Mouse (Mus musculus) kidney, postnatal 0 days (tissue): Measurements from ENCODE around the gene Cenpo. TPM values are rescaled to one million over a fixed set of nuclear protein-coding genes. Genes with fewer than 3 reads are reported as not detected.

Experiments used
- ATAC-seq: fragments of 200-750 bp; cut with Nextera tagmentation; replicated peaks from 2 replicates; pipeline ENCODE4 v1.8.0; 2017; ENCODE audit warnings: low read depth, moderate number of reproducible peaks, moderate TSS enrichment, moderate library complexity; ENCODE audit not compliant: low FRiP score
- DNase-seq: peaks from one replicate; pipeline ENCODE4 v3.0.0-alpha.2; 2016; ENCODE audit warnings: low spot score
- H3K27ac ChIP-seq: fragments of 300-500 bp; sonication (generic); 2 replicates; pipeline ENCODE4 v1.5.1; 2014; ENCODE audit warnings: mild to moderate bottlenecking
- H3K27me3 ChIP-seq: fragments of 300-500 bp; sonication (generic); 2 replicates; pipeline ENCODE4 v1.6.1; 2014; ENCODE audit warnings: low read length, mixed read lengths; ENCODE audit not compliant: insufficient read depth
- H3K36me3 ChIP-seq: fragments of 300-500 bp; sonication (generic); 2 replicates; pipeline ENCODE4 v1.6.1; 2014; ENCODE audit warnings: low read length, mixed read lengths; ENCODE audit not compliant: insufficient read depth
- H3K4me1 ChIP-seq: fragments of 300-500 bp; sonication (generic); replicated peaks from 2 replicates; pipeline ENCODE4 v1.6.1; 2014; ENCODE audit warnings: antibody characterized with exemption, low read length, mixed read lengths; ENCODE audit not compliant: insufficient read depth
- H3K4me2 ChIP-seq: fragments of 300-500 bp; sonication (generic); 2 replicates; pipeline ENCODE4 v1.6.1; 2014; ENCODE audit warnings: mild to moderate bottlenecking, low read length, moderate library complexity, mixed read lengths
- H3K4me3 ChIP-seq: fragments of 300-500 bp; sonication (generic); replicated peaks from 2 replicates; pipeline ENCODE4 v1.5.1; 2014; ENCODE audit warnings: low read depth, low read length
- H3K9ac ChIP-seq: fragments of 300-500 bp; sonication (generic); 2 replicates; pipeline ENCODE4 v1.6.1; 2014; ENCODE audit warnings: low read depth, low read length
- H3K9me3 ChIP-seq: fragments of 300-500 bp; sonication (generic); replicated peaks from 2 replicates; pipeline ENCODE4 v1.6.1; 2016; ENCODE audit warnings: low read length, inconsistent platforms, mixed read lengths
- CTCF ChIP-seq: IDR thresholded peaks from 2 replicates; pipeline ENCODE4 v1.5.1; 2016; ENCODE audit warnings: antibody characterized with exemption, low read depth, mild to moderate bottlenecking, moderate library complexity
- WGBS: fragments of 180-500 bp; shearing (Covaris S2); extraction: QIAGEN DNeasy Blood & Tissue Kit; methylation state at CpG from one replicate; pipeline ENCODE4 v1.1.7; 2014; 5-methylcytosine and 5-hydroxymethylcytosine counted together
- polyA plus RNA-seq: library from polyadenylated mRNA; unstranded; fragments of >200 nt; fragmentation: Nextera tagmentation; extraction: Ambion mirVana; gene quantifications from 2 replicates; pipeline ENCODE4 v1.2.1, GENCODE M21; 2015

Gene Cenpo
- 7.9 and 8.8 TPM in 2 replicates for polyA plus RNA-seq

GRCm38 (mm10) chr12:4233572-4234508 lies at the start of gene Cenpo, which contains the start of gene Ptrhd1:
TSS of gene Cenpo (minus strand) at chr12:4234294.
TSS of gene Ptrhd1 (plus strand) at chr12:4234027.
- H3K4me1 ChIP-seq, result peaks cover 6% of the 10 kb centered on the region; the same call in 1 of the 2 replicates
- peak within 1 kb of the TSS; percentile 90 for H3K27ac ChIP-seq
- no peaks in the 10 kb centered on the region for H3K9me3 ChIP-seq
- under 1% methylated on average over 50 of the region's 50 CpGs for WGBS
- peaks cover 15% of the 10 kb centered on the region; the same call in 1 of the 2 replicates for H3K36me3 ChIP-seq
- peak within 1 kb of the TSS; percentile 73 for H3K4me2 ChIP-seq
- peak within 1 kb of the TSS; percentile 52 for H3K9ac ChIP-seq
- ATAC-seq, result peak; percentile 98
- H3K27me3 ChIP-seq, result no peaks in the 10 kb centered on the region
- DNase-seq, result peak; percentile 99
- H3K4me3 ChIP-seq, result peak within 1 kb of the TSS; percentile 54
- no peak for TF ChIP-seq CTCF

DNA sequence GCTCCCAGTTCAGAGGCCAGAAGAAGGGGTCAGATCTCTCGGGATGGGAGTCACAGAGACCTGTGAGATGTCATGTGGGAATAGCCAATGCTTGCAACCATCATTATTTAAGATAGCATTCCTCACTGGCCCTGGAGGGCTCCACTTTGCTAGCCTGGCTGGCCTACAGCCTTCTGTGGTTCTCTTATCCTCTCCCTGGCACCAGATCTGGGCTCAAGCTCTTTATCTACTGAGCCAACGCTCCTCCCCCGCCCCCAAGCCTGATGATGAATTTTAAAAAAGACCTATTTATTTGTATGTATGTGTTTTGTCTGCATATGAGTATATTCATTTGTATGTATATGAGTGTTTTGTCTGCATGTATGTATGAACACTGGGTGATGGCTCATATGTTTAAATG lies 45.8 kb upstream of the Cenpo start:
- Histone ChIP-seq H3K9ac (no peak overlapping the region), H3K27ac (no peak overlapping the region), H3K4me3 (no peak overlapping the region), H3K27me3 (no peaks in the 10 kb centered on the region), H3K4me1 (no peaks in the 10 kb centered on the region), H3K4me2 (no peak overlapping the region), H3K36me3 (peaks cover 3% of the 10 kb centered on the region; the same call in 1 of the 2 replicates), H3K9me3 (no peaks in the 10 kb centered on the region)
- no peak for DNase-seq
- TF ChIP-seq CTCF, result no peak
- 90% methylated on average over 3 of the region's 3 CpGs for WGBS
- no peak for ATAC-seq

- Histone ChIP-seq H3K4me1 (no peaks in the 10 kb centered on the region), H3K9me3 (no peaks in the 10 kb centered on the region), H3K27ac (no peak overlapping the region), H3K4me2 (no peak overlapping the region), H3K4me3 (no peak overlapping the region), H3K9ac (no peak overlapping the region), H3K36me3 (peaks cover 7% of the 10 kb centered on the region), H3K27me3 (no peaks in the 10 kb centered on the region)
- 95% methylated on average over 3 of the region's 3 CpGs for WGBS
- no peak for TF ChIP-seq CTCF
- no peak for DNase-seq
- ATAC-seq, result no peak
These were observed 45.1 kb upstream of the Cenpo start for GRCm38 (mm10) chr12:4278978-4279755.

DNA sequence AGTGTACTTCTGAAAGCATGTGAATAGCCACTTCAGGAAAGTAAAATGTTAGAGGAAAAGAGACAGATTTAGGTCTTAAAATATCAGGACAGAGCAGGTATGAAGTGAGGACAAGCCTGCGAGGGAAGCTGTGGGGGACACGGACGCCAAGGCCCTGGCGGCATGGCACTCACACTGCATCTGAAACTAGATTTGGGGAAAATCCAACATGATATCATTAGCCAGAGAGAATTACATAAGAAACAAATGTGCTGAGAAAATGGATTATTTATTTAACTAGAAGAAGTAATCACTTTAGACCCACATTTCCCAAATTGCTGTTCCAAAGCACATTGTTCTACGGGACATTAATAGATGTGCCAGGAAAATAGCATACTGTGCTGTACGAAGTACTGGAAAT lies 37.0 kb upstream of the Cenpo start:
- H3K4me3 ChIP-seq, result no peak overlapping the region
- ATAC-seq (no peak), DNase-seq (no peak)
- 89% methylated on average over 6 of the region's 6 CpGs for WGBS
- H3K4me2 ChIP-seq, result no peak overlapping the region
- H3K27me3 ChIP-seq, result no peaks in the 10 kb centered on the region
- no peaks in the 10 kb centered on the region for H3K4me1 ChIP-seq
- no peaks in the 10 kb centered on the region for H3K9me3 ChIP-seq
- H3K36me3 ChIP-seq, result peaks cover 36% of the 10 kb centered on the region
- TF ChIP-seq CTCF, result no peak
- H3K9ac ChIP-seq, result no peak overlapping the region
- H3K27ac ChIP-seq, result no peak overlapping the region

DNA sequence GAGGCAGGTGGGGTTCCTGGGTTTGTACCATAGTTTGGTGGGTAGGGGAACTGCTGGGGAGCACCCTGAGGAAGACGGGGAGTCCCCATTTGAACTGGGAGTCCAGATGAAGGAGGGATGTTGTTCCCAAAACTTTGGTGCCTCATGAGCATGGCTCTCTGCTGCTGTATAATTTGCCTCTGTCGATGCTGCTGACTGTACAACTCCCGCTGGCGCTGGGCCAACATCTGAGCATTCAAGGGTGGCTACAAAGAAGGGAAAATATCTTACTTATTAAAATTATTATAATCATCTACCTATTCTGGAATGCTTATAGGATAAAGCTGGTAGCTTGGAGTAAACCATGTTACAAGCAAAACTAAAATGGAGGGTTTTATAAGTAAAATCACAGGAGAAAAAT lies 33.7 kb upstream of the Cenpo start:
- Histone ChIP-seq H3K27me3 (no peaks in the 10 kb centered on the region), H3K36me3 (peaks cover 29% of the 10 kb centered on the region), H3K9me3 (no peaks in the 10 kb centered on the region), H3K27ac (no peak overlapping the region), H3K4me3 (no peak overlapping the region), H3K4me2 (no peak overlapping the region), H3K9ac (no peak overlapping the region), H3K4me1 (no peaks in the 10 kb centered on the region)
- WGBS, result 96% methylated on average over 4 of the region's 4 CpGs
- no peak for ATAC-seq
- no peak for TF ChIP-seq CTCF
- no peak for DNase-seq
